9 mouse cellular contexts compared by ENCODE assay signal in genomic region chr4:123104651-123105450, GRCm38 (mm10). TPM values are rescaled to one million over a fixed set of nuclear protein-coding genes. Genes with fewer than 3 reads are reported as not detected.
DNase-seq lines count a peak whose midpoint lies in the region; ATAC-seq and TF ChIP-seq lines count a peak whose summit lies in the region.
"Had no signal": no experiment of that assay in that cellular context is flagged by ENCODE, and none has a peak within 500 bp of the region (broad histone marks: within the 10 kb centered on the region; RNA-seq: fewer than 3 reads in every experiment).

Gene Bmp8b (plus strand): TSS chr4:123105165.

- no peak within 1 kb of the TSS for H3K27ac ChIP-seq in hindbrain, embryonic 14.5 days
- no peak within 1 kb of the TSS for H3K27ac ChIP-seq in liver, embryonic 14.5 days
- H3K27ac ChIP-seq in neural tube, embryonic 13.5 days (replicated peaks), result no peak within 1 kb of the TSS

- H3K4me1 ChIP-seq in megakaryocyte, embryonic 14.5 days, result peaks cover 15% of the 10 kb centered on the region
- peaks cover 7% of the 10 kb centered on the region; the same call in 1 of the 2 replicates for H3K4me1 ChIP-seq in hindbrain, embryonic 14.5 days (replicated peaks; ENCODE audit: control insufficient read depth, insufficient read depth, low read length)
- no peaks in the 10 kb centered on the region for H3K4me1 ChIP-seq in liver, embryonic 14.5 days (replicated peaks; ENCODE audit: control insufficient read depth in 2 of 2, insufficient read depth in 2 of 2, low read length in 1 of 2)
- H3K4me1 ChIP-seq in neural tube, embryonic 13.5 days (replicated peaks), result peaks cover 10% of the 10 kb centered on the region

- peak within 1 kb of the TSS; percentile 46 for H3K4me3 ChIP-seq in megakaryocyte, embryonic 14.5 days (replicated peaks)
- peak within 1 kb of the TSS; percentile 29 for H3K4me3 ChIP-seq in hindbrain, embryonic 14.5 days (replicated peaks; ENCODE audit: low read length)
- H3K4me3 ChIP-seq in liver, embryonic 14.5 days (ENCODE audit: insufficient read depth in 1 of 2, low read depth in 2 of 2, low read length in 2 of 2), result peak within 1 kb of the TSS in 1 of 2 experiments; percentile 18; a peak in 3 of 4 replicates
- H3K4me3 ChIP-seq in neural tube, embryonic 13.5 days, result peak within 1 kb of the TSS; percentile 27

- DNase-seq in hindbrain, embryonic 14.5 days (ENCODE audit: low spot score), result no peak
- no peak for DNase-seq in liver, embryonic 14.5 days (ENCODE audit: low read depth in 3 of 3, low spot score in 3 of 3)
- DNase-seq in gastrocnemius, postnatal 4 days (ENCODE audit: low spot score in 2 of 2), result no peak
- no peak for DNase-seq in frontal cortex, postnatal 36 days (ENCODE audit: low spot score in 2 of 2)
- DNase-seq in Muller cell, postnatal 12 days (ENCODE audit: inconsistent ontology term), result no peak

- peaks cover 13% of the 10 kb centered on the region for H3K9me3 ChIP-seq in megakaryocyte, embryonic 14.5 days
- H3K9me3 ChIP-seq in hindbrain, embryonic 14.5 days (ENCODE audit: control insufficient read depth, low read length), result no peaks in the 10 kb centered on the region
- H3K9me3 ChIP-seq in liver, embryonic 14.5 days (ENCODE audit: control insufficient read depth, low read length), result no peaks in the 10 kb centered on the region
- H3K9me3 ChIP-seq in neural tube, embryonic 13.5 days, result no peaks in the 10 kb centered on the region

- ATAC-seq in megakaryocyte, adult 5-6 weeks (ENCODE audit: poor library complexity, severe bottlenecking), result no peak
- ATAC-seq in hindbrain, embryonic 14.5 days (ENCODE audit: low FRiP score), result peak; percentile 51; the same call in 1 of the 2 replicates
- 0 out of 2 replicates have a peak, but pooled peaks have one; percentile 28 for ATAC-seq in liver, embryonic 14.5 days (ENCODE audit: insufficient read depth)
- peak; percentile 60 for ATAC-seq in neural tube, embryonic 13.5 days (ENCODE audit: low read depth)
- ATAC-seq: Patski had no signal

- no peak within 1 kb of the TSS for H3K9ac ChIP-seq in hindbrain, embryonic 14.5 days
- no peak within 1 kb of the TSS for H3K9ac ChIP-seq in liver, embryonic 14.5 days (replicated peaks)
- peak within 1 kb of the TSS; percentile 23; the same call in 1 of the 2 replicates for H3K9ac ChIP-seq in neural tube, embryonic 13.5 days

- H3K36me3 ChIP-seq in megakaryocyte, embryonic 14.5 days (replicated peaks; ENCODE audit: low read length), result no peaks in the 10 kb centered on the region
- H3K36me3 ChIP-seq in hindbrain, embryonic 14.5 days (replicated peaks; ENCODE audit: control insufficient read depth, insufficient read depth), result no peaks in the 10 kb centered on the region
- H3K36me3 ChIP-seq in liver, embryonic 14.5 days (replicated peaks; ENCODE audit: control insufficient read depth, insufficient read depth, low read depth), result no peaks in the 10 kb centered on the region
- H3K36me3 ChIP-seq in neural tube, embryonic 13.5 days, result no peaks in the 10 kb centered on the region

- whole genome bisulfite sequencing in hindbrain, embryonic 14.5 days, result 8% methylated on average over 75 of the region's 75 CpGs
- 8% methylated on average over 75 of the region's 75 CpGs for WGBS in liver, embryonic 14.5 days (ENCODE audit: insufficient replicate concordance)
- WGBS in neural tube, embryonic 13.5 days, result 6% methylated on average over 75 of the region's 75 CpGs

- no peak for TF ChIP-seq CTCF in liver, embryonic 14.5 days (IDR thresholded peaks at IDR 0.05; ENCODE audit: low read depth)

- H3K27me3 ChIP-seq in megakaryocyte, embryonic 14.5 days (replicated peaks), result peaks cover 67% of the 10 kb centered on the region
- H3K27me3 ChIP-seq in hindbrain, embryonic 14.5 days (ENCODE audit: control insufficient read depth, insufficient read depth, low read length), result peaks cover 35% of the 10 kb centered on the region
- peaks cover 20% of the 10 kb centered on the region for H3K27me3 ChIP-seq in liver, embryonic 14.5 days (ENCODE audit: control insufficient read depth, insufficient read depth, low read length)
- H3K27me3 ChIP-seq in neural tube, embryonic 13.5 days, result peaks cover 55% of the 10 kb centered on the region
- H3K27me3 ChIP-seq: Patski had no signal

- no peak for TF ChIP-seq EP300 in liver, embryonic 14.5 days (IDR thresholded peaks at IDR 0.05; ENCODE audit: low read depth)

- peak within 1 kb of the TSS; percentile 51 for H3K4me2 ChIP-seq in hindbrain, embryonic 14.5 days (replicated peaks)
- H3K4me2 ChIP-seq in liver, embryonic 14.5 days (ENCODE audit: low read depth), result peak within 1 kb of the TSS; percentile 32
- H3K4me2 ChIP-seq in neural tube, embryonic 13.5 days, result peak within 1 kb of the TSS; percentile 50

RNA-seq across cellular contexts. Expression of gene Bmp8b, which starts in this region (rescaled TPM):
- polyA plus RNA-seq in megakaryocyte, embryonic 14.5 days (2012; ENCODE audit: insufficient read depth, low replicate concordance), result not detected in 2 replicates
- not detected in 2 replicates for total RNA-seq in megakaryocyte, adult 5-6 weeks (2015)
- total RNA-seq in megakaryocyte, adult 5-6 weeks (2017), result not detected in 2 replicates
- 0.42 and 0.59 TPM in 2 replicates for polyA plus RNA-seq in hindbrain, embryonic 14.5 days (2014; fragmentation: Nextera tagmentation; extraction: Ambion mirVana)
- polyA plus RNA-seq in liver, embryonic 14.5 days (2012; rRNA removed), result 0.22 and 0.24 TPM in 2 replicates
- polyA plus RNA-seq in liver, embryonic 14.5 days (2014; fragmentation: Nextera tagmentation; extraction: Ambion mirVana), result 0.24 and 0.35 TPM in 2 replicates
- 0.14 and 0.18 TPM in 2 replicates for polyA plus RNA-seq in neural tube, embryonic 13.5 days (2015; fragmentation: Nextera tagmentation; extraction: Ambion mirVana)
- total RNA-seq in gastrocnemius, postnatal 4 days (2021), result not detected

Comparison
In these comparisons a context has a peak if more than half of its experiments do, and no peak if none do; other contexts are left out.
1. Peak in ATAC-seq, H3K4me3 ChIP-seq and H3K4me2 ChIP-seq in hindbrain, embryonic 14.5 days; RNA of the gene not detected or under 1 TPM.
2. Peak in ATAC-seq and H3K4me2 ChIP-seq in liver, embryonic 14.5 days; RNA of the gene not detected or under 1 TPM.
3. Peak in ATAC-seq, H3K4me3 ChIP-seq, H3K9ac ChIP-seq and H3K4me2 ChIP-seq in neural tube, embryonic 13.5 days; RNA of the gene not detected or under 1 TPM.